Mouse (Mus musculus): ENCODE measurements around the gene Mri1.

Gene Mri1

DNA sequence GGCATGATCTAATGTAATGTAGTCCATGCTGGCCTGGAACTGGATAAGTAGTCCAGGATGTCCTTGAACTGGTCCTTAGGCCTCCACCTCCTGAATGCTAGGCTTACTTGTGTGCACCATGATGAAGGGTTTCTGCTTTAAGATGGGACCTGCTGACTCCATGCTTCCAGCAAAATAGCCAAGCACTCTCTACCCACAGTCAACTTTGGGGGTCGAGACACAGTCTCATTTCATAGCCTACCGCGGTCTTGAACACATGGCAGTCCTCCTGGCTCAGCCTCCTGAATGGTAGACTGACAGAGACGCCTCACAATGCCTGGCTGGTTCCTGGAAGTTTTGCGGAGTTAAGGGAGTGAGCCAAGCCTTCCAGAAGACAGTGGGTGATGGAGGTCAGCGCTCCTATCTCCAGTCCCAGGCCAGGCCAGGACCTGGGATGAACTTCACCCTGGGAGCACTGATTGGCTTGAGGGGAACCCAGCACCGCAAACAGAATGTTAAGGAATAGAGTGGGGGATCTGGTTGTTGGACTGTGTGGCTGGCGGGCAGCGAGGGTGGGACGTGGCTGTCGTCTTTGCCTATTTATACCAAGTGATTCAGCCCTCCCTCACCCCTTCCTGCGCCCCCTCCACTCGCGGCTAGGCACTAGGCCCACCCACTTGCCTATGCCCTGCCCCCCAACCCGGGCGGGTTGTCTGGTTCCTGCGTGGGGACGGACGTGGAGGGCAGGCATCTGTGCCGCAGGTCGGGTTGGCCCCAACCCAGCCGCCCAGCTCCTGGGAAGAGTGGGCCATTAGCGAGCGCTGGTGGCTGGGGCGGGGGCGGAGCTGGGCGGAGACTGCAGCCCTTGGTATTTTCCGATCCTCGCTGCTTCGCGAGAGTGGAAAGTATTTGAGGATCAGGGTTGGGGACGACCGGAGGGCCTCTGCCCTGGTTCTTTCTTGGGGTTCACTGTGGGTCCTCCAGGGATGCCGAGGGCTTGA, 53.9 kb downstream of the Mri1 start:
- peak; percentile 72 to 84 for DNase-seq (ENCODE audit: low spot score in 2 of 2)

DNA sequence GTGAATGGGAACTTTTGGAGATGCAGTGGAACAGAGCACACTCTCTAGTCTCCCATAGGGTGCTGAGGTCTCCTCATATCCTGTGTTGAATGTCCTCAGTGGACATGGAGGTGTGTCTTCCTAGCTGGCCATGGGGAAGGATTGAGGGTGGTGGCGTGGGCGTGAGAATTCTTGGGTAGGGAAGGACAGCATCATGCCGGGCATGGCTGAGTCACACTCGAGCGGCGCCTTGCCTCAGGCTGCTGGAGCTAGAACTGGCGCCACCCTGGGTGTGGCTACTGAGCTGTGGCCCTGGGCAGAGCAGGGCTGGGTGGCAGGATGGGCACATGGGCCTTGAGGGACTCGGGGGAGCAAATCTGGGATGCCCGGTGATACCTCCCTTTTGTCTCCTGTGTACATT, 54.7 kb downstream of the Mri1 start:
- peak; percentile 69 to 84 for DNase-seq (ENCODE audit: low spot score in 2 of 2)

DNA sequence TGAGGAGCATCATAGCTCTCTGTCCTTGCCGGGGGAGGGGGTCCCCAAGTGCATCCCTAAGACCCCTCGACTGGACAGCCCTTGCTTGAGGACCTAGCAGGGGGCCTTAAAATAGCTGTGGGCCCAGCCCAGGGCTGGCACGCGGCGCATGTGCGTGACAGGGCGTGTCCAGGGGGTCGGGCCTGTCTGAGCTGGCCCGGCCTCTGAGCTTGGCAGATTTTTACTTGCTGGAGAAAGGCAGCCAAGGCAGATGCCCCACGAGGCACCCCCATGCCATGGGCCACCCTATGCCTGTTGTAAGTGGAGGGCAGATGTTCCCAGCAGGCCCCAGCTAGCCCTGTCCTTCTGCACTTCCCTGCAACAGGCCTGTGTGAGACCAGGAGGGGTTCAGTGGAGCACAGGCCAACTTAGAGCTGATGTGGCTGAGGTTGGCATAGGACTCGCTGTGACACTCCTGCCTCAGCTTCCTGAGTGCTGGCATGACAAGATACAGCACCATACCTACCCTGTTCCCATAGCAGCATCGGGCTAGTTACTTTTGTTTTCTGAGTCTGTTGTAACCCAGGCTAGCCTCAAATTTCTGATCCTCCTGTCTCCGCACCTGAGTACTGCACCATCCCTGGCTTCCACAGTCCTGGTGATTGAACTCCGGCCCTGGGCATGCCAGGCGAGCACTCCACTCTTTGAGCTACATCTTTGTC, 55.4 kb downstream of the Mri1 start:
- peak; percentile 81 to 89 for DNase-seq (ENCODE audit: low spot score in 2 of 2)

DNA sequence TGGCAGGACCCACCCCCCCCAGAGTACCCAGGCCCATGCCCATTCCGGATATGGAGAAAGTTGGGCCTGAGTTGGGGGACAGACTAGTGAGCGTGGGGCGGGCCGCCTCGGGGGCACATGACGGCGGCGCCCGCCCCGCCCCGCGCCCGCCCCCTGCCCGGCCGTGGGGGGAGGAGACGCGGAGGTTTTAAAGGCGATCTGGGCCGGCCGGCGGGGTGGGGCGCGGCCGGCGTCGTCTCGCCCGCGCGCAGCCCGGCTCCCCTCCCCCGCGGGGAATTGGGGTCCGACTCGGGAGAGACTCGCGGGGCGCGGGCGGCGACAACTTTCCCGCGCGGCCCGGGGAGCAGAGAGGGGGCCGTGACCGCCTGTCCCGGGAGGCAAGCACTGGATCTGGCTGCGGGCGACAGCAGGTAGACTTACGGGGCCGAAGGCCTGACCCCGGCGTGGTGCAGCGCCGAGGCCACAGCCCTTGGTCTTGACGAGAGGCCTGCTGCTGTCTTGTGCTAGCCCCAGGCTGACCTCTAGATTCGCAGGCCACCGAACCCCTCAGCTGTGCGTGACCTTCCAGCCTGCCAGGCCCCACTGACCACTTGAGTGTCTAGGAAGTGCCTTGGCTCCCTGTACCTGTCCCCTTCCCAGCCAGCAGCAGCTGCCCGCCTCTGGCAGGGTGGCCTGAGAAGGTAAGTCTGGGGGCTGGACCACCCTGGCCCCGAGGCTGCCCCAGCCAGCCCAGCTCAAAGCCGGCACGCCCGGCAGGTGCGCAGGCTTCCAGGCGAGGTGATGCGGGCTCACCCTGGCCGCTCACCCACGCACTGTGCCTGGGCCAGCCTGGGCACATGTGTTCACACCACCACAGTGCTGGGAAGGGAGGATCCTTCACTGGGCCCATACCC, 56.2 kb downstream of the Mri1 start:
- DNase-seq (ENCODE audit: low spot score in 2 of 2) = peak; percentile 80 to 86

DNA sequence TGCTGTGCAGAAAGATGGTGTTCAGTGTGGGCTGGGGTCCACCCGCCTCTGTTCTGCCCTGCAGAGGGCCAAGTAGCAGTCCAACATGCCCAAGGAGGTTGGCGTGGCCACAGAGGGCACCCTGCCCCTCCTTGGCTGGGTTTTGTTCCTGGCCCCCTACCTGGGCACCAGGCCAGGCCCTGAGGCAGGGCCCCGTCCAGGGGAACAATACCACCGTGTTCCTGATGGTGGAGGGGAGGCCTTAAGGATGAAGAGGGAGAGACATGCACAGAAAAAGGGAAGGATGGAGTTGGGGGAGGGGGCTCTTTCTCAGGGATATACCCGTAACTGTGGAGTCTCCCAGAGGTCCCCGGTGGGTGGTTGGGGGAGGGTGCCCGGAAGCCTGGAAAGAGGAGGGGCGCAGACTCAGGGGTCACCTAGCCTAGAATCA, 57.0 kb downstream of the Mri1 start:
- no peak for DNase-seq (ENCODE audit: low spot score in 2 of 2)
